Comparison of ENCODE assay signal across 12 mouse cellular contexts in genomic region chr4:106982344-106983121, GRCm38 (mm10).
A peak's percentile ranks its signal among the peaks of the same experiment; 100 is the strongest.
DNase-seq lines count a peak whose midpoint lies in the region; ATAC-seq lines count a peak whose summit lies in the region.
"Had no signal": no experiment of that assay in that cellular context is flagged by ENCODE, and none has a peak within 500 bp of the region (broad histone marks: within the 10 kb centered on the region; RNA-seq: fewer than 3 reads in every experiment).

No protein-coding gene starts in this region.

- peaks cover 53% of the 10 kb centered on the region for H3K4me1 ChIP-seq in hindbrain, embryonic 11.5 days (replicated peaks; ENCODE audit: control insufficient read depth, insufficient read depth, low read length)
- H3K4me1 ChIP-seq in hindbrain, embryonic 16.5 days (ENCODE audit: control insufficient read depth, insufficient read depth, low read depth, low read length) = peaks cover 61% of the 10 kb centered on the region
- H3K4me1 ChIP-seq in liver, embryonic 13.5 days (replicated peaks) = peaks cover 100% of the 10 kb centered on the region

- WGBS in hindbrain, embryonic 11.5 days = 55% methylated on average over 4 of the region's 4 CpGs
- 54% methylated on average over 4 of the region's 4 CpGs for WGBS in hindbrain, embryonic 16.5 days
- whole genome bisulfite sequencing in liver, embryonic 13.5 days (ENCODE audit: insufficient replicate concordance) = 51% methylated on average over 4 of the region's 4 CpGs

- H3K9me3 ChIP-seq in hindbrain, embryonic 11.5 days (ENCODE audit: control insufficient read depth, low read length) = no peaks in the 10 kb centered on the region
- H3K9me3 ChIP-seq in hindbrain, embryonic 16.5 days (ENCODE audit: control insufficient read depth, low read length) = no peaks in the 10 kb centered on the region
- no peaks in the 10 kb centered on the region for H3K9me3 ChIP-seq in liver, embryonic 13.5 days (replicated peaks)

- H3K4me2 ChIP-seq in hindbrain, embryonic 11.5 days (replicated peaks; ENCODE audit: low read depth, low read length) = no peak overlapping the region
- H3K4me2 ChIP-seq in hindbrain, embryonic 16.5 days (ENCODE audit: low read length) = no peak overlapping the region
- H3K4me2 ChIP-seq in liver, embryonic 13.5 days = no peak overlapping the region

- no peak overlapping the region for H3K9ac ChIP-seq in hindbrain, embryonic 11.5 days (ENCODE audit: low read depth, low read length)
- H3K9ac ChIP-seq in hindbrain, embryonic 16.5 days (ENCODE audit: low read depth, low read length) = no peak overlapping the region
- no peak overlapping the region for H3K9ac ChIP-seq in liver, embryonic 13.5 days

- DNase-seq in hindbrain, embryonic 11.5 days (ENCODE audit: low spot score) = no peak
- peak; percentile 27 for DNase-seq in urinary bladder, postnatal 14 days (ENCODE audit: low spot score)
- no peak for DNase-seq in urinary bladder, adult 18-20 months (ENCODE audit: low spot score in 2 of 2)
- DNase-seq in liver, embryonic 13.5 days = no peak
- no peak for DNase-seq in gastrocnemius, postnatal 36 days
- DNase-seq in adrenal gland, postnatal 14 days = no peak
- no peak for DNase-seq in lung, postnatal 14 days
- DNase-seq: adrenal gland, adult 8-10 months; heart, adult 11 months; heart, postnatal 36 days; lung, adult 2 months had no signal

- intact Hi-C loops in gastrocnemius, postnatal 36 days (cut with DNase I) = no loop called here

- no peaks in the 10 kb centered on the region for H3K36me3 ChIP-seq in hindbrain, embryonic 11.5 days (ENCODE audit: control insufficient read depth, insufficient read depth, low read length)
- H3K36me3 ChIP-seq in hindbrain, embryonic 16.5 days (ENCODE audit: control insufficient read depth, insufficient read depth, low read length) = no peaks in the 10 kb centered on the region
- peaks cover 13% of the 10 kb centered on the region for H3K36me3 ChIP-seq in liver, embryonic 13.5 days

- no peak for ATAC-seq in hindbrain, embryonic 11.5 days (ENCODE audit: low FRiP score)
- ATAC-seq in hindbrain, embryonic 16.5 days = no peak
- ATAC-seq in liver, embryonic 13.5 days (ENCODE audit: low read depth) = no peak

- no peak overlapping the region for H3K4me3 ChIP-seq in hindbrain, embryonic 11.5 days (ENCODE audit: low read depth, low read length)
- no peak overlapping the region for H3K4me3 ChIP-seq in hindbrain, embryonic 16.5 days (ENCODE audit: low read length)
- H3K4me3 ChIP-seq in liver, embryonic 13.5 days (replicated peaks) = no peak overlapping the region

- no peaks in the 10 kb centered on the region for H3K27me3 ChIP-seq in hindbrain, embryonic 11.5 days (ENCODE audit: control insufficient read depth, insufficient read depth, low read length)
- H3K27me3 ChIP-seq in hindbrain, embryonic 16.5 days (replicated peaks; ENCODE audit: control insufficient read depth, insufficient read depth, low read length) = no peaks in the 10 kb centered on the region
- no peaks in the 10 kb centered on the region for H3K27me3 ChIP-seq in liver, embryonic 13.5 days

- 0 out of 2 replicates have a peak overlapping the region, but pooled peaks have one; percentile 9 for H3K27ac ChIP-seq in hindbrain, embryonic 11.5 days (ENCODE audit: low read depth, low read length)
- H3K27ac ChIP-seq in hindbrain, embryonic 16.5 days (ENCODE audit: low read depth, low read length) = no peak overlapping the region
- H3K27ac ChIP-seq in liver, embryonic 13.5 days = peak overlapping the region; percentile 24; the same call in 1 of the 2 replicates
